Mouse (Mus musculus): Measurements from ENCODE around the gene Stx7.

The Stx7 gene

DNA sequence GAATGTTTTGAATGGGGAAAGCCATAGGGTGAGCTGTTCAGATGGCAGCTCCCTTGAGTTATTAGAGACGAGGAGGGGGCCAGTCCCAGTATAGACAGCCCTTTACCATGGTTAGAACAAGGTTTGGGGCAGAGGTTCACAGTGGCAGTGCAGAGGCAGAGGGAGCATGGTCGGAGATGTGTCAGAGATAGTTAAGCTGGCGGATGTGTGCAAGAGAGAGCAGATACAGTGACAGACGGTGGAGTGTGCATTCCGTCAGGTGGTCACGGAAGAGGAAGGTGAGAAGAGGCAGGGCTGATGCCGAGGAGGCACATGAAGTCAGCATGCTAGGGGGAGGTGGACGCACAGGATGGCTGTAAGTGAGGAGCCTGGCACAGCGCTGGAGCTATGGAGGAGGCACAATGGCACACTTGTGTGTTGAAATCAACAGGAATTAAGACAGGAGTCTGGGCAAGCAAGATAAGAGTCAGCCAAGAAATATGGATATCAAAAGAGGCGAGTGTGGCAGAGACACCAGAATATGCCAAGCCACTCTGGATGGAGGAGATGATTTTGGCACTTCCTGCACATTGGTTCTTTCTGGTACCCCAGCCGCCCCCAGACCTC is 19.0 kb downstream of the Stx7 start:
- DNase-seq (ENCODE audit: inconsistent ontology term), result no peak

DNA sequence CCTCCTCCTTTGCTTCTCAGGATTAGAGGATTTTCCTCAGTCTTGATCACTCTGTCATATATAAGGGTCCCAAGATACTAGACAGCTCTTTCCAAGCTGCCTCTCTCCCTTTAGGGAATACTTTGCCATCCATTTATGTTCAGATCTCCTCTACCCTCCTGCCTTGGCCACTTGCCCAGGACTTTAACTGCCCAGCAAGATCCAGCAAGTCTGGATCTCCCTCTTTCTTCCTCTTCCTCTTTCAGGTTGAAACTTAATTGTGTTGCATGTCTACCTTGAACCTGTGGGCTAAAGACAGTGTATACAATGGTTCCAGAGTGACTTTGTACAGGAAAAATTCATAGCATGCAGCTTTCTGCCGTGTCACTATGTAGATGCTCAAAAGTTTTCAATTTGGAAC is 19.8 kb downstream of the Stx7 start:
- DNase-seq (ENCODE audit: inconsistent ontology term), result no peak

DNA sequence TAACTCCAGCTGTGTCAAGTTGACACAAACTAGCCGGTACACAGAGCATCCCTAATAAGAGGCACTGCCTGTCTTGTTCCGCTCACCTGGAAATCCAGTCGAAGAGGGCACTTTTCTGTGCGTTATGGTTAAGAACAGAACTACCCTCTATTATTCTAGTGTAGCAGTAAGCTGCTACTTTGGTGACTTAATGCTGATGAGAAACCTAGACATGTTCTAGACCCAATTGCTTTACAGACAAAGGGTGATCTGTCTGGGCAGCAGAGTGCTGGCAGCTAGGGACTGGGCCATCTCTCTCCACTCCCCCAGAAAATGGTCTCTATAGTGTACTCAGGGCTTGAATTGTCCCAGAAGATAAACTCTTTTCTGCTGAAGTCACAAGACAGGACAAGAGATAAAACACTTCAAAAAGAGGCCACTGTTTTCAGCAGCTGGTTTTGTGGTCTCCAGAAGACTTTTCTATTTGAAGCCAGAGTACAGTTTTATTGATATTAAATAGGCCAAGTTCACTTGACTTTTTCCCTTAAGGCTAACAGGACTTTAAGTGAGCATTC is 22.9 kb downstream of the Stx7 start:
- DNase-seq (ENCODE audit: inconsistent ontology term), result no peak

DNA sequence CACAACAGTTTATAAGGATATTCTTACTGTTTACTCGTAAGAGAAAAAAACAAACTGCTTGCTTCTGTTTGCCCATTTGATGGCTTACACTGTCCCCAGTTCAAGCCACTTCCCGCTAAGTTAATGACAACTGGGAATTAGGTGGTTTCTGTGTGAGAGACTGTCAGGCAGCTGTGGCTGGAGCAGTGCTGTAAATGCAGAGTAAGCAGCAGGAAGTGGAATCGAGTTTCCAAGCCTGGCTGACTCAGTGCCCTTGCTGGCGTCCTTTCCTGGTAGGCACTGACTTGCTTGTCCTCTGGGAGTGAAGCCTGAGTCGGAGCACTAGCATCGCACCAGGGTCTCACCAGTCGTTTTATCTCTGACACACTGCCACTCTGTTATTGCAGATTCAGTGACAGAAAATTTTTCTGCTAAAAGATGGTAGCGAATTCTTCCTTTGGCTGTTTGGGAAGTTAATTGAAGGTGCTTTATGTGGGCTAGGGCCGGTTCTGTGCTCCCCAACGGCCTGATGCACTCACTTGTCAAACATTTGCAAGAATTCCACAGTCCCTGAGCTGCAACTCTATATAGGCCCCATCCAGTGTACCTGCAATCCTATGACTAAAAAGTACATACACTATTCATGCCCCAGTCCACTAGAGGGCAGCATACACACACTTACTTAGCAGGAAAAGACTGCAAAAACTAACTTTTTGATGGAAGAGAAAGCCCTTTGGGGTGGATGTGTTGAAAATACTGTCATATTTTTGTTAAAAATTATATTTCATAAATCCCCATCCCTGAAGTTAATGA is 24.3 kb downstream of the Stx7 start:
- DNase-seq (ENCODE audit: inconsistent ontology term), result peak; percentile 45

DNA sequence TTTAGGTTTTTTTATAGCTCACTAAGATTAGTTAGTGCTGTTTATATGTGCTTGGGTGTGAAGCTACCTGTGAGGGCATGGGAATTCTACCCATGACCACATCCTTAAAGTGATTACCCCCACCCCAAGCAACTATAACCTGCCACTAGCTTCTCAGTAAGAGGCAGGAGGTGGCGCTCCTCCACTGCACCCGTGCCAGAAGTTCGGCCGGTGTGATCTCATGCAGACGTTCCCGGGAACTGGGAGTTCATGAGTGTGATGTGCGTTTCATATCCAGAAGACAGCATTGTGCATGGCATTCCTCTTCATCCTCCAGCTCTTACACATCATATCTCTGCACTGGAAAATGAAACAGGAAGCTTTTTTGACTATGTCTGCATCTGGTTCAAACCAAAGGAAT is 41.3 kb downstream of the Stx7 start:
- DNase-seq (ENCODE audit: inconsistent ontology term), result no peak

DNA sequence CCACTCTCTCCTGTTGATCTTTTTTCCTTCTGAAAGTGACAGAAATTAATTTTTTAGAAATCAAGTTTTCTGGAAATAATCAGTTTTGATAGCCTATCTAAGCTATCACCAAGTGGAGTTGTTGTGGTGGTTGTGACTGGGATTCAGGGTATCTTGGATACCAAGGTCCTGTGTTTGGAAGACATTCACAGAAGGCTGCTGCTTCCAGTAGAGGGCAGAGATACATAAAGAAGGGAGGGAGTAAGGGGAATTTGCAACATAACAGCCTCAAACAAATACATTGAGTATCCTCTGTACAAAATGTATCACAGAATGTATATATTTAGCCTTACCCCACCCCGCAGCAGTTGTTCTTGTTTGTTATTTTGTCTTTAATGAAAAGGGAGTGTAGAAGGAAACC is 42.9 kb downstream of the Stx7 start:
- no peak for DNase-seq (ENCODE audit: inconsistent ontology term)

DNA sequence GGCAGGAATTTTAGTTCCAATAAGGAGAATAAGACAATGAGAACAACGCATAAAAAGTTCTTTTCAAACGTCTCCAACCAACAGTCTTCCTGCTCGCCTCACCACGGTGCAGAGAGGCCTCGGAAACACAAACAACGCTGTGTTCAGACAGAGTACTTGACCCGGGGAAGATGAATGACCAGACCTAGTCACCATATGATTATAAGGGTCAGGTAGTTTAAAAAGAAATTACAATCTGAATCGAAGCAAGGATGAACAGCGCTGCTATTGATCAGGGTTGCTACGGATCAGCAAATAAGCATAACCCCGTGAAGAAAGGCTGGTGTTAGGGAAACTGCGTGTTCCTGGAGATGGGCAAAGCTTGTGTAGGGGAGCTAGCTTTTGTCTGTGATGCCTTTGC is 50.2 kb downstream of the Stx7 start:
- DNase-seq (ENCODE audit: inconsistent ontology term), result no peak

DNA sequence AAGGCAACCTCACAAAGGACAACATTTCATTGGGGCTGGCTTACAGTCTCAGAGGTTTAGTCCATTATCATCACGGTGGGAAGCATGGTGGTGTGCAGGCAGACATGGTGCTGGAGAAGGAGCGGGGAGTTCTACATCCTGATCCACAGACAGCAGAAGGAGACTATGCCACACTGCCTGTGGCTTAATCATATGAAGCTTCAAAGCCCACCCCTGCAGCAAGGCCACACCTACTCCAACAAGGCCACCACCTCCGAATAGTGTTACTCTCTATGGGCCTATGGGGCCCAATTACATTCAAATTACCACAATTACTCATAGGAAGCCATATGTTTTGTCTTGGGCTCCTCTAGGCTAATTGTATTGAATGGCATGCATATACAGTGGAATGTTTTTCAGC is 51.0 kb downstream of the Stx7 start:
- no peak for DNase-seq (ENCODE audit: inconsistent ontology term)

DNA sequence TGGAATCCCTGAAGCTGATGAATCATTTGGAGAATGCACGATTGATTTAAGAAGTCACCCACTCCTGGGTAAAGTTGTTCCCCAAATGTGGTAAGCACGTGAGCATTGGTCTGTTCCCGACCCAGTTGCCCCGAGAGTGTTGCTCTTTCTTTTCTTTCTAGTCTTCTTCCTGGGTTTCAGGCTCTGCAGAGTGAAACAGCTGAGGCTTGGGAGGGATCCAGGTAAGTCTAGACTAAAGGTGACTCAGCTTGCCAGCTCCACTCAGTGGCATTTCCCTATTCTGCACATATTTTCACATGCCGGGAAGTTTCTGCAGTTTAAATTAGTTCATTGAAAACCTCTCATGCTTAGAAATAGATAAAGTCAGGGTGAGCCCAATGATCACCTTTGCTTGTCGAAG is 61.0 kb downstream of the Stx7 start:
- DNase-seq (ENCODE audit: inconsistent ontology term), result peak; percentile 78

DNA sequence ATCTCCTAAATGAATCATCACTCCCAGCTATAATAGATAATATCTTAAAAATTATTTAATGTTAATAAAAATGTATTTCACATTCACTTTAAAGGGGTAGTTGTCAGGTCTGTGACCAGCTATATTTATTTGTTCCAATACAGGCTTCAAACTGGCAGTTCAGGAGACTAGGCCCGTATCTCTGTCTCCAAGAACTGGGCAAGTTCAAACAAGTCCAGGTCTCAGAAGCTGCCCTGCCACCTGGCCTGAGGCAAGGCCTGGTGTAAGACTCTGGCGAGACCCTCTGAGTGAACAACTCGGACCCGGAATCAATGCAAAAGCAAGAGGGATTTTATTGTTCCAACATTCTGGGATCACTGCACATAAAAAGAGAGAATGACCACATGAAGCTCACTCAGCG is 64.2 kb downstream of the Stx7 start:
- no peak for DNase-seq (ENCODE audit: inconsistent ontology term)

DNA sequence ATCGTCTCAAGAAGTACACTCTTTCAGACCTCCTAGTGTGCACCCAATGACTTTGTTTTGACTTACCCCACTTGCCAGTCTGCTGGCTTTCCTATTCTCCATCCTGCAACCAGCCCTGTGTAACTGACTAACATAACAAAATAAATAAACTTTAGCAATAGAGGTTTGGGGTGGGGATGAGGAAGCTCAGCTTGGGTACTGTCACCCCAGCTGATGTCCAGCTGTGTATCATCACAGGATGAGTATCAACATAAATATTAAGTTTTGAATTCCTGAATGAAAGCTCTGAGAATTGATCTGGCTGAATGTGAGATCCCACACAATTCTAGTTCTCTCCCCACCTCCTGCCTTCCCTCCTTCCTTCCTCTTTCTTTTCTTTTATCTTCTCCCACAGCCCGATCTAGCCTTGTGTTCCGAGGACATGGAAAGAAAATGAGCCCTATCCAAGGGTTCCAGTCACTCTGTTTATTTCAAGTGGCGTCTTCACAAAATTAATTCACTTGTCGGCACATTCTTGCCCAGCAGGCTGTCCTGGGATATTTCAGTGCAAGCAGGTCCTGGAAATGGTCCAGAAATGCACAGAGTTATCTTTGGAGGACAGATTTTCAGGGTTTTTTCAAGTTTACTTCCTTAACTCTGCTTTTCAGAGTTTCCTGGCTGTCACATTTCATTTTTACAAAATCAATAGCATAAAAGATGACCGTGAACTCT is 68.6 kb downstream of the Stx7 start:
- peak; percentile 24 for DNase-seq (ENCODE audit: inconsistent ontology term)

DNA sequence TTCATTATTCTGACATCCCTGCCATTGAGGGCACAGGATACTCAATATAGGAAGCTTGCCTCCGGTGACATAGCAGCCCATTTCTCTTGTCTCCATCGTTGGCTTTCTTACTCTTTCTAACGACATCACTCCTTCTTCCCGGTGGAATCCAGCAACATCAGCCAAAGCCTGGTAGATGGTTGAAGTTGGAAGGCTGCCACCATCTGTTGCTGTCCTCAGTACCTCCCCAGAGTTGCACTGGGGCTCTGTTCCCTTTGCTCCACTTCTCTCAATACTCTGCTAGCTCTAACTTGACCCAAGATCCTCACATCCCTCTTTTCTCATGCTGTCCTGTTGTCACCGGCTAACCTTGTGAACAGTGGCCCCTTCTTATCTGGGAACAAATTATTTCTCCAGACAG is 71.8 kb downstream of the Stx7 start:
- no peak for DNase-seq (ENCODE audit: inconsistent ontology term)

DNA sequence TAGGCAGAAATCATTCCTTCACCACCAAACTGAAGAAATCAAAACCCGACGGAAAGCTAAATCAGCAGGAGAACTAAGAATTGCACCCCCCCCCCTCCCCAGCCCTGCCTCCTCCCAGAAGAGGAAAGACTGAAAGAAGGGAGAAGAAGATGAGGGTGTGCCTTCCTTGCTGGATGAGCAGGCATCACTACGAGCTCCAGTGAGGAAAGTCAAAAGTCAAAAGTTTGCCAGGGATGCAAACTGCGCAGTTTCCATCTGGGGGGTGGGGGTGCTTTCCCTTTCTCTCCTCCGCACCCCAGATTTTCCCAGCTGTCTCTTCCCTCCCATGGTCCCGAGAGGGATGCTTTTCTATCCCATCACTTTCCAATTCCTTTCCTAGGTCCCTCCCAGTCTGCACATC is 73.8 kb downstream of the Stx7 start:
- DNase-seq (ENCODE audit: inconsistent ontology term), result no peak

DNA sequence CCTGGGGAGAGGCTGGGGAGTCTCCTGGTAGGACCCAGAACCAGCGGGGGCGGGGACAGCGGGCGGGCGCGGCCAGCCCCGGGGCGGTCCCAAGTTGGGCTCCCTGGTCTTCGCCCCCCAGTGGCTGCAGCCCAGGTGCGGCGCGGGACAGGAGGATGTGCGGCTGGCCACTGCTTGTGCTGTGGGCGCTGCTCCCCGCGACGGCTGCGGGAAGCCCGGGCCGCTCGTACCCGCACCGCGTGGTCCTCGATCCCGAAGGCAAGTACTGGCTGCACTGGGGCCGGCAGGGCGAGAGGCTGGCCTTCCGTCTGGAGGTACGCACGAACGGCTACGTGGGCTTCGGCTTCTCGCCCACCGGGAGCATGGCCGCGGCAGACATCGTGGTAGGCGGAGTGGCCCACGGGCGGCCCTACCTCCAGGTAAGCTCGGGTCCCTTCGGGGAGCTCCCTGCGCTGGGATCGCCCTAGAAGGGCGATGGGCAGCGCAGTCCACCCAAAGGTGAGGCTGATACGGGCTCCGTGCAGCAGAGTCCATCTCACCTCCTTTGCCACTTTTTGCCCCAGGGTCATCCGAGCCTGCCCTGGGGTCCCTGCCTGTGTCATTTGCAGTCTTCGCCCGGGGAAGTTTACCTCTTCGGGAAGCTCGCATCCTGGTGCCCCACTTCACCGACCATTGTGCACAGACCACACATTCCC is 74.5 kb downstream of the Stx7 start, which contains the start of gene Moxd1:
TSS of gene Moxd1 (plus strand) at position 69 of the 695 bp plus-strand sequence.
- DNase-seq (ENCODE audit: inconsistent ontology term), result peak; percentile 43

DNA sequence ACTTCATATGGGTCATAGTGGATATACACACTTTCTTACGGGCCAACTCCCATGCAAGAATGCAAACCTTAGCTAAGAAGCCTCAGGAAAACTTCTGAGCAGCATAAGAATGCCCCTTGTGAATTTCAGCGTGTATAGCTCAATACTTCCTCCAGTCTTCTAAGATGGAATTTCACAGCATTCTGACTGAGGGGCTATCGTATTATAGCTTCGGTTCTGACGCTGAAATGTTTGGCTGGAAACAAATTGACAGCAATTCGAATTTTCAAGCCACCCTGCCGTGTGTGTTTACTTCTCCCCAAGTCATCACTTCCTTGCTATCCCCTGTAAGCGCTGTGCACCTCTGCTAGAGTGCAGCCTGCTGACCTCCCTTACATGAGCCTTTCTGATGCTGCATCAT is 75.5 kb downstream of the Stx7 start:
- DNase-seq (ENCODE audit: inconsistent ontology term), result no peak

DNA sequence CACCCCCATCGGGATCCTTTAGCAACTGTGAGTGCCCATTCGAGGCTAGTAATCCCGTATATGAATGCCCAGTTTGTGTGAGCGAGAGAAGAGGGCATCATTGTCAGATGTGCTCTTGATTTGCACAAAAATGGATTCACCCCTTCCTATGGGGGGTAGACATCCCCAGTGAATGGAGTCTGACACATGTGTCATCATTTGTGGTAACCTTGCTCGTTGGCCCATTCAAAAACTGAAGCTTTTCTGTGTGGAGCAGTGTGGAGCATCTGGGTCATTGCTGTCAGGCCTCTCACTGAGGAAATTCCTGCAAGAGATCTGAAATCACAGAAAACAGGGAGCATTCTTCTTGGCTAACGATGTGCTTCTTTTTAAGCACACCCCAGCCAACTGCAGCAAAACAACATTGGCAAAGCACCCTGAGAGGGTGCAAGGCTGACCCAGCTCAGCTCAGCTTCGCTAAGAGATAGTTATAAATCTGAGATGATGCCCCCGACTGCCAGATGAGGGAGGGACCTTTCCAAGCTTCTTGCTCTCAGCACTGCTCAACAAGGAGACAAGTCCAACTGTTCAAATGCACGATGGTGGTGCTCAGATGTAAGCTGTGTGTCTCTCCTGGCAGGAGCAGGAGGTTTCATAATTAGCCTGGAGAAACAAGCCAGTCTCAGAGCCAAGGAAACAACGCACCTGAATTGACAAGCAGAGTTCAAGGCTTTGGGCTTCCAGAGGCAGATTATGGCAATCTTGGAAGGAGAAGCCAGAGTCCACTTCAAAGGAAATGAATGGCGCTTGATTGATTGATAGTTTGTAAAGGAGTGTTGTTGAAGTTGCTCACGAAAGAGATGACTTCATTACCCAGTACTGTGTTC is 79.4 kb downstream of the Stx7 start:
- DNase-seq (ENCODE audit: inconsistent ontology term), result peak; percentile 42

DNA sequence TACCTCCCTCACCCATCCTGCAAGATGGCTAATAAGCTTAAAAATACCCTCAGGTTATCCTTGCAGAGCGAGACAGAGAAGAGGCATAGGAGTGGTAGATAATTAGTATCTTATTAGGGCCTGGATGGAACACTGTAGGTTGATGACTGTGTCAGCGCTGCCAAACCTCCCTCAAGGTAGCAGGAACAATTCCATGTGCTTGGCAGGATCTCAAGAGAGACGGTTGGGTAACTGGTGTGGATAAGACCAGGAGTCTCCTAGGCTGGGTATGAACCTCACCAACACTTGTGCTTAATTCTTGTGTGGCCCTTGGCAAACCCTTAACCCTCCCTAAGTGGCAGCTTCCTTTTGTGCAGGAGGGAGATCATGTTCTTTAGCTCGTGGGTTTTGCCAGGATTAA is 83.2 kb downstream of the Stx7 start:
- DNase-seq (ENCODE audit: inconsistent ontology term), result no peak

DNA sequence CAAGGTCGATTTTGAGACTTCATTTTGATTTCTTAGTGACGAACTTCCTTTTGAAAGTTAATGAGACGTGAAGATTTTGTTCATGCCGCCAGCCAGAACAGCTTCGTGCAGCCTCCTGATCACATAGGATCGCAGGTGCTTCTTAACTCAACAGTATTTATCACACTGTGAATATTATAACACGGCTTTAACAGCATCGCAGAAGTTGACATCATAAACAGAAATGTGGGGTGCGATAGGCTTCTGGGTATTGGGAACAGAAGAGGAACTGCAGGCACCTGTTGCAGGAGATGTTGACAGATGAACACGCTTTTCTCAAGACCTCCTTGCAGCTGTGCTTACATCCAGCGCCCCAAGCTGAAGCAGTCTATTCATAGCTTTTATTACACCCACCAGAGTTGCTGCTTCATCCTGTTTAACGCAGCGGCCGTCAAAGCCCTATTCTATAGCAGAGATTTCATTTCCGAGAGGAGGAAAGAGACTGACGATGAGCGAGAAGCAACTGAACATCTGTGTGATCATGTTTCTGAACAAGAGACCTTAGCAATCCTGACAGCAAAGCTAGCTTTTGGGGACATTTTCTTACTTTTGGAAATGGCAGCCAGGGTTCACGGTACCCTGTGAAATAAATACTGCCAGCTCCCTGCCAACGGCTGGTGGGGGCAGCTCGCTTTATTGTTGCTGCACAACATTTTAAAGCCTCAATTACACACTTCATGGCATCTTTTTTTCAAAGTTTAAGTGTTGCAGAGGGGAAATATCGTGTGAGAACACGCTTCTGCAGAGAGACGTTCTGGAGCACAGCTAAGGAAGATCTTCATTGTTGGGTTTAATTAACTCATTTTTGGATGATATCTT is 86.6 kb downstream of the Stx7 start:
- DNase-seq (ENCODE audit: inconsistent ontology term), result no peak

All from Muller cell, postnatal 12 days (primary cell).